Mouse (Mus musculus) natural killer cell, adult 2 months (primary cell): ENCODE measurements around the gene Asap2.

Experiments used
- DNase-seq, 2 experiments: peaks; one replicate each; pipeline ENCODE4 v3.0.0; 2022; ENCODE audit warnings: low spot score in 2 of 2

The Asap2 gene

DNA sequence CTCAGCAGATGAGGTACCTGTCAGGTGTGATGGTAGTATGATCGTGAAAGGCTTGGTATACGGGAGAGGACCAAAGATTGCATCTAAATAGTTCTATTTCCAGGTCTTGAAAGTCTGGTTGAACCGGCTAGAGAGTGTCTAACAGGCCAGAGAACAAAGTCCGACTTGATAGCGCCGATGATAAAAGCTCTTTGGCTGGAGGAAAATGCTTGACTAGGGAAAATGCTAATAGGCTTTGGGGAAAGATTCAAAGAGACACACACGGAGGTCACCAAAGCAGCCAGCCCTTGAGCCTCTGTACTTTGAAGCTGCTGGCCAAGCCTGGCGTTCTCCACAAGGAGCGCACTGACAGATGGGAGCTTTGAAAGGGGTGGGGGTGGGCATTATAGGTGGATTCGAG is 219.0 kb downstream of the Asap2 start:
- DNase-seq, result no peak

DNA sequence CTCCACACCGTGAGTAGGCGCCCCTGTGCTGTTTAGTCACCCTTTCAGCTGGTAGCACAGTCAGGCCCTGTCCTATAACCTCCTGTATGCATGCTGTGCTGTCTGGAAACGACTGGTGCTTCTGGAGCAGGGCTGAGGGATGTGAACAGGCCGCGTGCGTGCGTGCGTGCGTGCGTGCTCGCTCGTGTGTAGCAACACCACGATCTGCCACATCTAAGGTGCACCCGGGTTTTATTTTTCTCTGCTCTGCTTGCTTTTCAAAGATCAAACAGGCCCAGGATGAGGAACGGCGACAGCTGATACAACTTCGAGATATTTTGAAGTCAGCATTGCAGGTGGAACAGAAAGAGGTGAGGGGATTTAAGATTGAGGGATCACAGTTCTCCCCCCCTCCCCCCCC is 222.6 kb downstream of the Asap2 start:
- DNase-seq, result no peak

DNA sequence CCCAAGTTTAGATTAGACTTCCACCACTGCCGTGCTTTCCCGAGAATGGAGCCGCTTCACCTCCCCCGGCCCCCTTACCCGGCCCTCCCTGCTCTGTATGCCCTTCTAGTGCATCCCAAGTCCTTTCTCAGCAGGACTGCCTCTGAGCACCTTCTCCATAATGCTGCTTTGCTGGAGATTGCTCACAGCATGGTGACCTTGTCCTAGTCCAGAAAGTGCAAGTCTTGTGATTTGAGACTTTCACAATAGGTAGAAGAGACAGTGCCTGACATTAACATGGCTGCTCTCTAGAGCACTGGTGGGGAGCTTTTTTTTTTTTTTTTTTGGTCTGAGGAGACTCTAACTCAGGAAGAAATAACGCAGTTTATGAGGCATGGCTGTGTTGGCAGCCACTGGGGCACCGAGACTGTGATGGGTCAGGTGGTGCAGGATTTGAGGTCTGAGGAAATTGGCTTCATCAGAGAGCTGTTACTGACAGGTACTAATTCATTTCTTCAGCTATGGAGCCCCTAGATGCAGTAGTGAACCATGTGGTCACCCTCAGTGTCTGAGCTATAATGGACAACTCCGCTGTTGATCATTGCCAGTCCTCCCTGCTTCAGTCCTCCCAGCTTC is 224.4 kb downstream of the Asap2 start:
- no peak for DNase-seq

DNA sequence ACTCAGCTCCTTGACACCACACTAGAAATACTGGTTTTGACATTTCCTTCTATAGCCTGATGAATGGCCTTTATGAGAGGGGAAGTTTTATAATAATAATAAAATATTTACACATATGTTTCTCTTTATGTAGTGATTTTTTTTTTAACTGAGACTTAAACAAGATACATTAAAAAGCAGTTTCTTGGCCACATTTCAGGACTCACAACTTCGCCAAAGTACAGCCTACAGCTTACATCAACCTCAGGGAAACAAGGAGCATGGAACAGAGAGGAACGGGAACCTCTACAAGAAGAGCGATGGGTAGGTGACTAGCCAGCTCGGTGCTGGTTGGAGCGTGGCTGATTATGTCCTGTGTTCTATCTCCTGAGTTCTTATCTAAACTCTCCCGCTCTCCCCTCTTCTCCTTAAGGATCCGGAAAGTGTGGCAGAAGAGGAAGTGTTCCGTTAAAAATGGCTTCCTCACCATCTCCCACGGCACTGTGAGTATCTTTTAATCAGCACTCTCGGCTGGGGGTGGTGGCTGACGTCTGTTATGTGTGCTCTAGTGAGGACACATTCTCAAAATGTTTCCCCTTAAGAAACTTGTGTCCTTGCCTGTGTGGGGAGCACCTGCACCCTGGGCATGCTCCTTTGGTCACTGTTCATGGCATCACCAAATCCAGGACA is 227.7 kb downstream of the Asap2 start:
- no peak for DNase-seq

DNA sequence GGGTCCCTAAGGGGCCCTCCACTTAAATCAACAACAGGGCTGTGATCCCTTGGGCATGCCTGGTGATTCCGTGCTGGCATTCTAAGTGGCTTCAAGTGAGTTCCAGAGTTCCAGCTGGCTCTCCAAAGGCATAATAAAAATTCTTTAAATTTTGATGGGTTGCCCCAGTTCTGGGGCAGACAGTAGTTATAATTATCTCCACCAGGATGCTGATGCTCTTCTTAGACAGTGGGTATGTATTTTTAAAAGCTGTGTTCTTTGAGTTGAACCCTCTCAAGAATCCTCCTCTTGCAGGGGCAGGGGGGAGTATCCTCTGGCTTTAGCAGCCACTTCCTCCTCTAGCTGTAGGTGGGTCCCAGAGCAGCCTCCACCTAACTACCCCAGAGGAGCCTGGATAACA is 230.3 kb downstream of the Asap2 start:
- no peak for DNase-seq

DNA sequence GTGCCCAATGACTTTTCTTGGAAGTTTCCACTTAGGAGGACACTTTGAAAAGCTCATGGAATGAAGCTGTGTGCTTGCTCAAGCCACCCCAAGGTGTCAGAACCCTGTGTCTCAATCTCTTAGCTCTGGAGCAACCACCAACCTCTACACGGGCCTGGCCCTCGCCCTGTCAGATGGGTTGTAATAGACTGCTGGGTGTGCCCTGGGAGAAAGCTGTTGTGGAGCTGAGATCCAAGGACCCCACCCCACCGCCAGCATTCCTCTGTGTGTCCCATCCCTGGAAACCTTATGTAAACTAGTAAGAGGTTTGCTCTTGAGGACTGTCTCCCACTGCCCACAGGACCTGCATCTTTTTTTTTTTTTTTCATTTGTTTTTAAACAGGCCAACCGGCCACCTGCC is 233.7 kb downstream of the Asap2 start:
- no peak for DNase-seq

DNA sequence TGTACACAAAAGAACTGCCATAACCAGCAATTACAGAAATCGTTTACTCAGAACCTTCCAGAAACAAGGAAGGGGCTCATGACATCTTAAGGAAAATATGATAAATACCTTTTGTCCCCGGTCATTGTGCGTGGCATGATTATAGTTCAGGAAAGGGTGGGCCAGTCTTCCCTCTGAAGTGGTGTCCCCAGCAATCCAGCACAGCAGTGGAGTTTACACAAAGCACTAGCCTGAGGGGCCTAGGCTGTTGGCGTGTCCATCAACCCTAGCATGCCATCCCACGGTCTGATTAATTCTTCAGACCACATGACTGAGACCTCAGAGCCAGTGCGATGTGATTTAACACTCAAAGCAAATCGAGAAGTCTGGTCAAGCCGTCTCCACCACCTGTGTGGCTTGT is 235.1 kb downstream of the Asap2 start:
- DNase-seq, result peak in 1 of 2 experiments; percentile 2

DNA sequence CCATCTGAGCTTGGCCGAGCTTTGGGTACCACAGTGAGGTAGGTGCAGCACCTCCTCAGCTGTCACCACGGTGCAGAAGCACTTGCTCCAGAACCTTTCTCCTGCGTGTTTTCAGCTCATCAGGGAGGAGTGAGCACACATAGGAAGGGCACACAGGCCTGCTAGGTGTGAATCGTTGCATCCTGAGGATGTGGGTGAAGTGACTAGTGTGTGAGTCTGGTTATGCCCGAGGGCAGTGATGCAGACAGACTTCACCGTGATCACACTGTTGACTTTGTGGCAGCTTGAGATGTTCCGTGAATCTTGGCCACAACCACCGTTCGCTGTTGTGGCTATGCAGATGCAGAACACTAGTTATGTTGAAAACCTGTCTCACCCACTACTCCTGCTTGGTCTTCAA is 236.1 kb downstream of the Asap2 start:
- DNase-seq, result peak; percentile 65 to 81

DNA sequence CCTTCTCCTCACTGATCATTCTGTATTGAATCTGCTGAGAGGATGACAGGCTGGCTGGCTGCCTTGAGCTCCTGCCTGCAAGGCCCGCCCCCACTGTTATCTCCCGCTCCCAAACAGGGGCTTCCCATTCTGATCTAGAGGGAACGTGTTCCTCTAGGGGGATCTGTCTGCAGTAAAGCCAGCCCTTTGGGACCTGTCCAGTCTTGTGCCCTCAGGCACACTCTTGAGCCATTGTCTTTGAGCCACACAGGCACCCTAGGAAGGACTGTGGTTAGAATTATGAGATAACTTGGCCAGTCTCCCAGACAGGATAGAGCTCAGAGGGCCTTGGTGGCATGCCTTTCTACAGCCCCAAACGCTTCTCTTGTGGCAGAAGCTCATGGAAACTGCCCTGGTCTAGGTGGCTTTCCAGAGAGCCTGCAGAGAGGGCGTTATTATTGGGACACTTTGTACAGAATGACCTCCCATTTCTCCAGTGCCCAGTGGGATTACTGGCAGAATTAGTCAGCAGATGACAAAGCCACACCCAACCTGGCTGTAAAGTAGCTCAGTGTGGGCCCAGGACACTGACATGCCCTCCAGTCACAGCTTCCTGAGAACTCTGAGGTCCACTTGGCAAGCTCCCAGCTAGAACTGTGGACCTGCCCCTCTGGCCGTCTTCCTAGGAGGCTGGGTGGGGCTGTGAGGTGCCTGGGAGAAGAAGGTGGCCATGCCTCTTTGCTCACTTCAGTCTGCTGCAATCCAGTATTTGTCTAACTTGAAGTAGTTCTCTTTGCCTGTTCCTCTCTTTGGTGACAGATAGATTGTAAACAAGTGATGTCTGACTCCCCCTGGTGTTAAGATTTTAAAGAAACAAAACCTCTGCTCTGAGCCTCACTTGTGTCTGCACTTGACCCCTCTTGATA is 237.1 kb downstream of the Asap2 start:
- DNase-seq, result peak; percentile 13 to 14

DNA sequence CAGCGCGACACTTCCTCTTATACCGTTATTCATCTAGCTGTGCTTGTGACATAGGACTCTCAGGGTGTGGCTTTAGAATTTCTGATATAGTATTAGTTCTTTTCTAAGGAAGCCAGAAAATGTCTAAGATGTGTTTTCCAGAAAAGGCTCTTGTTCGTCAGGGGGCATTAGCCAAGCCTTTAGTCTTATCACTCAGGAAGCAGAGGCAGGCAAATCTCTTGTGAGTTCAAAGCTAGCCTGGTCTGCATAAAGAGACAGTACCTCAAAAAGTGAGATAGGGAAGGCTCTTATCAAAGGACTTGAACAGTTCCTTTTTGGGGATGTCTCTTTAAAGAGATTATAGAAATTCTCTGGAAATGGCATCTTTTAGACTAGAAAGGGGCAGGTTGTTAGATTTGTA is 238.4 kb downstream of the Asap2 start:
- no peak for DNase-seq

DNA sequence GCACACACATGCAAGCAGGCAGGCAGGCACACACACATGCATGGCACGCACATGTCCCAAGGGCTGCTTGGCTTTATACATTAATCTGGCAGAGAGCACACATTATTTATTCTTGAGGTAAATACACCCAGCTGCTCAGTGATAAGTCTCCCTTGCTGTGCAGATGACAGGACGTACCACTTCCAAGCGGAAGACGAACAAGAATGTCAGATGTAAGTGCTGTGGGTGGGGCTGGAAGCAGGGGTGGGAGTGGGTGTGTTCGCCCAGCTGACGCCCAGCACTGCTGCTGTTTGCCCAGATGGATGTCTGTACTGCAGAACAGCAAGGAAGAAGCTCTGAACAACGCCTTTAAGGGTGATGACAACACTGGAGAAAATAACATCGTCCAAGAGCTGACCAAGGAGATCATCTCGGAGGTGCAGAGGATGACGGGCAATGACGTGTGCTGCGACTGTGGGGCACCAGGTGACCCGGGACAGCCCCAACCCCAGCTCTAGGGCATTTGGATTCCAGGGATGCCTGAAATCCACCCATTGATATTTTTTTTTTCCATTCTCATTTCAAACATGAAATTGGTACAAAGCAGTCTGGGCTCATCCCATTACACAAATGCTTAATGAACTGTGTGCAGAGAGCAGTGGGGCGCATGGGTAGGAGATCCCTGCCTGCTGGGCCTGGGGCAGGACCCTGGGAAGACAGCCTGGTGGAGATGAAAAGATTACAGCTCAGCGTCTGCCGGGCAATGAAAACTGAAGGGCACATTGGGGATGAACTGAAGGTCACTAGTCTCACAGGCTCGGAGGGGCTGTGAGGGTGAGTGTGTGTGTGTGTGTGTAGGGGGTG is 239.0 kb downstream of the Asap2 start:
- DNase-seq, result no peak

DNA sequence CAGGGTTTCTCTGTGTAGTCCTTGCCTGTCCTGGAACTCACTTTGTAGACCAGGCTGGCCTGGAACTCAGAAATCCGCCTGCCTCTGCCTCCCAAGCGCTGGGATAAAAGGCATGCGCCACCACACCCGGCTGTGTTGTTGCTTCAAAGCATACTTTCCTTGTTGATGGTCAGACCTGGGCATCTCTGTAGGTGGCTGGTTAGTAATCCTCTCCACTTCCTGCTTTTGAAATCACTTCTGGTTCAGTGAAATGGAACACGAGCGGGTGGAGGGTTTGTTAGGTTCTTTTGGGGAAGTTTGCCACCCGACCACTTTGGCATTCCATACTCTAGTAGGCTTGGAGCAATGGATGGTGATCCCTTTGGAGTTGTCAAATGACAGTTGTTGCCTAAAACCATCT is 243.5 kb downstream of the Asap2 start:
- DNase-seq, result no peak

DNA sequence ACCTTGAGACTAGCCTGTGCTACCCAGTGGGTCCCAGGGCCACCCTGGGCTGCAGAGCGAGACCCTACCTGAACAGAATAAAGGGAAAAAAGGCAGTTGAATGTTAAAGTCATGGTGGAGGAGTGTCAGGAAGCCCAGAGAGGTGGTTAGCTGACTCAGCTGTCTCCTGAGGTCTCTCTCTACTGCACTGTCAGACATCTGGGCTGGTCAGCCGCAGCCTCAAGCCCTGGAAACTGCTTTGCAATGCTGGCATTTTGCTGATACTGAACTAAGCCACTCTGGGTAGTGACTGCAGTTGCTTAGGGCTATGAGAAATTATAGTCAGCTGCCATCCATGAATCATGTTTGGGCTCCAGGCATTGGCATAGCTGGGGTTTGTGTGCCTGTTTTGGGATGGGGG is 244.3 kb downstream of the Asap2 start:
- no peak for DNase-seq

DNA sequence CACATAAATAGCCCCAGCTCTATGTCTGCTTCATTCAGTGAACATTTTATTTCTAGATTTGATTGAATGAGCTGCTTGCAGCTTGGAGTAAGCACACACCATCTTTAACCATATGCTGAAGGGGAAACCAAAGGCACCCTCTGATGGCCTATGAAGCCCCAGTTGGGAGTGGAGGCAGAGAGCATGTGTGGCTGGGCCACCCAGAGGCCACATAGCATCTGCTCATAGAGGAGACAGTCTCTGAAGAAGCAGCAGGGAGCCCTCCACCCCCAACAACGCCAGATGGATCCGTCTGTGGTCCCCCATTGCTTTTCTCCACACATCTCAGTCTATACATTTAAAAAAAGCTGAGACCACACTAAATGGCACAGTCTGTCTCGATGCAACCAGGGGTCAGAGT is 251.7 kb downstream of the Asap2 start:
- no peak for DNase-seq

DNA sequence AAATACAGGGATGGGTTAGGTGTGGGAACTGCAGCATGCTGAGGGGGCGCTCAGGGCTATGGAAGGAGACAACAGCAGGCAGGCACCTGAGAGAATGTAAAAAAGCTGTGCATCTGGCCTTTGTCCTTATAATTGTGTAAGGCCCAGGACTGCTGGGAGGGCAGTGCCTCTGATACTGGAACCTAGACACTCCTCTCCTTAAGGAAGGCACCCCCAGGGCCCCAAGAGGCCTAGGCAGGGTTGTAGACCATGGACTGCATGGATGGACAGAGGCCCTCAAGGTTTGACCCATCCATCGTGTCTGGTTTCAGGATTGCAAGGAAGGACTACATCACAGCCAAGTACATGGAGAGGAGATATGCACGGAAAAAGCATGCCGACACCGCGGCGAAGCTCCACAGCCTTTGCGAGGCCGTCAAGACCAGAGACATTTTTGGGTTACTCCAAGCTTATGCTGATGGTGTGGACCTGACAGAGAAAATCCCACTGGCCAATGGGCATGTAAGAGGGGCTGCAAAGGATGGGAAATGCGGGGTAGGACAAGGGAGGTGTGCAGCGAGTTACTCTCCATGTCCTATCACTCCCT is 254.2 kb downstream of the Asap2 start:
- no peak for DNase-seq

DNA sequence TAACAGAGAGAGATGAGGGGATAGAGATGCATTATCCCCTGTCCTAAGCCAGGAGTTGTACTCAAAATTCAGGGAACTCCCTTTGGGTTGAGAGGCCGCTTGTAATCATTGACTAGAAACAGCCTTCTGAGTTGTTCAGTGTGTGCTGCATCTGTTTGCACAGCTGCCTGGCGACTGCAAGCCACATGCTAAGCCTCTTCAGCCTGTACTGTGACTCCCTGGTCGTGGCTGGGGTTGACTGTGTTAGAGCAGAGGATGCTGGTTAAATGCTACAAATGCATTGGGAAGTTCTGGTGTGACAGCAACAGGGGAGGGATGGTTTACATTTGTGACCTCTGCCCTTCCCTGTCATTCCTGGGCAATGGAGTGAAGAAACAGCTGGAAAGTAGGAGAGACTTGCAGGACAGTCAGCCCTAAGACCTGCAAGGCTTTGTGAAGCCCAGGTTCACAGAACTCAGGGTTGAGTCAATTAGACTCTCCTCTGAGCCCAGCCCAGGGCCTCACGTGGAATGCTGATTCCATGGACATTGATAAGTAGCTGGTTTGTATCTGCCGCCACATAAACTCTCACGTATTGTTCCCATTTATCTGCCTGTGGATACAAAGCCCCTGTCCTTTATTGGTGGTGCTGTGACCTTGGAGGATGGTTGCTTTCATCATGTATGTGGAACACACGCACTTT is 257.6 kb downstream of the Asap2 start:
- DNase-seq, result no peak

DNA sequence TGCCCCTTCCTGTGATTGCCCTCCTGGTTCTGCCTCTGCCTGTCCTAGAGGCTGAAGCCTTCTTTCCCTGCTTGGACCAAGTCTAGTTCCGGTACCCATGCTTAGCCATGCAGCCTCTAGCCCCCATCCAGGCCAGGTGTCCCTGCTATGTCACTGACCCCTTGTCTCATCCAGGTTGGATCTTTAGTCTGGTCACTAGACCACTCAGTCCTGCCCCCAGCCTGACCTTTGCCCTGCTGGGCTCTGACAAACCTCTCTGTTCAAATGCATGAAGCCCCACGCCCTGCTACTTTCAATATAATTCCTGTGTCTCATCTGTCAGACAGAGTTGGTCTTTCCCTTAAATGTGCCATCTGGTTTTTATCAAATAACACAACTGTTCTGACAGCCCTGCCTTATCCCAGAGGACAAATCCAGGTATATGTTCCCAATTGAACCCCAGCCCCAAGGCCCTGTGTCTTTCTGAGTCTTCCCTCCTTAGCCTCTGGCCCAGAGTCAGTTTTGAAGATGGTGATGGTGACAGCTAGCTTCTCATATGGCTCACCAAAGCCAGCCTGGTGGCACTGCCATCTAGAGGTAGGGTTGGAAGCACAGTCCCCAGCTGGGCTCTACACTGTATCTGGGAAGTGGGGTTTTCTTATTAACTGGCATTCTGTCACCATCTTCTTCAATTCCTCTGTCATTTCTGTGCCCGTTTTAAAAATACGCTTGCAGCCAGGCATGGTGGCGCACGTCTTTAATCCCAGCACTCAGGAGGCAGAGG is 270.4 kb downstream of the Asap2 start:
- DNase-seq, result peak in 1 of 2 experiments; percentile 8

DNA sequence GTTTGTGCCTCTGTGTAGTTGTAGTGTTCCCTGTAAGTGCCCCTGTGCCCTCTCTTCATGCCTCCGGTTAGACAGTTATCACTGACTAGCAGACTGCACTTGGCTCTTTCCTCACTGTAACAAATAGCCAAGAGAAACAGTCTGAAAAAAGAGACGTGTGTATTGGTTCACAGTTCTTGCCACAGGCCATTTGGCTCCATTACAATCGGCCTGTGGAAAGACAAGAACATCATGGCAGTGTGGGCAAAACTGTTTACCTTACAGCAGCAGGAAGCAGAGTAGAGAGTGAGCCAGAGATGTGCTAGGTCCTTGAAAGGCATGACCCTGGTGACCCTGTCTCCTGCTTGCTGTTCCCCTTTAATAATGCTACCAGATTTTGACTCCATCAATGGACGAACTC is 271.3 kb downstream of the Asap2 start:
- no peak for DNase-seq

DNA sequence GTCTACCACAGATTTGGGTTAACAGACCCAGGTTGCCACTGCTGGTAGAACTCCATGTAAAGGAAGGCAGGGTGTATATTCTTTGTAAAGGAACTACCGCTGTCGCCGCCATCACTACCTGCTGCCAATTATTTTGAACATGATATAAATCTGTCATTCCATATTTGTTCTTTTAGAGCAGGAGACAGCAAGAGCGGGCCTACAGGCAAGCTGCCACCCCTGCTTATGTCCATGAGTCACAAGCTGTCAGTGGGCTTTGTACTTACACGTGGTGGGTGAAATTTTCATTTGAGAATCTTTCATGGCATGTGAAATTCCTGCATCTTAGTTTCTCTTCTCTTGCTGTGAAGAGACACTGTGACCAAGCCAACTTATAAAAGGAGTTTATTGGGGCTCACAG is 273.0 kb downstream of the Asap2 start:
- no peak for DNase-seq

DNA sequence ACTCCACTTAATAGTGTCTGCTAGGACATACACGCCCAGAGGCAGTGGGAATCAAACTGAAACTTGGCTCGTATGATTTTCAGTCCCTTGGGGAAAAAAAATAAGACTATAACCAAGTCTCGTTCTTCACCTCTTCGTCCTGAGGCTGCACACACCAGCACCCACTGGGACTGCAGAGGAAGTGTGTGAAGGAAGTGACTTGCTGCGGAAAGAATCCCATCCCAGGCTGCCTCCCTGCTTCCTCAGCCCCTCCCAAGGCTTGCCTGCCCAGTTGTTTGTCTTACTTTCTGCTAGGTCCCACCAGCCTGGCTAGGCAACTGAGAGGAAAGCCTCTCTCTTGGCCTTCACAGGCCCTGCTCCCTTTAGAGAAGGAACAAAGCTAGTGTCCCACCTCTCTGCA is 274.0 kb downstream of the Asap2 start:
- DNase-seq, result no peak
